Mouse (Mus musculus) skeletal muscle tissue, postnatal 0 days (tissue): ENCODE data around the gene Atf7. TPM values are rescaled to one million over a fixed set of nuclear protein-coding genes. Genes with fewer than 3 reads are reported as not detected.

Source experiments
- microRNA counts: library from miRNA; unstranded; fragments of <30 nt; microRNA quantifications from one replicate; lab custom pipeline; 2015
- microRNA-seq, 2 experiments: library from miRNA; unstranded; fragments of <30 nt; microRNA quantifications; one replicate each; pipeline ENCODE4; 2016
- polyA plus RNA-seq: library from polyadenylated mRNA; unstranded; fragments of >200 nt; fragmentation: Nextera tagmentation; extraction: Ambion mirVana; gene quantifications from 2 replicates; pipeline ENCODE4 v1.2.1, GENCODE M21; 2015

Atf7 gene
- polyA plus RNA-seq: 24.2 and 29.9 TPM in 2 replicates

DNA sequence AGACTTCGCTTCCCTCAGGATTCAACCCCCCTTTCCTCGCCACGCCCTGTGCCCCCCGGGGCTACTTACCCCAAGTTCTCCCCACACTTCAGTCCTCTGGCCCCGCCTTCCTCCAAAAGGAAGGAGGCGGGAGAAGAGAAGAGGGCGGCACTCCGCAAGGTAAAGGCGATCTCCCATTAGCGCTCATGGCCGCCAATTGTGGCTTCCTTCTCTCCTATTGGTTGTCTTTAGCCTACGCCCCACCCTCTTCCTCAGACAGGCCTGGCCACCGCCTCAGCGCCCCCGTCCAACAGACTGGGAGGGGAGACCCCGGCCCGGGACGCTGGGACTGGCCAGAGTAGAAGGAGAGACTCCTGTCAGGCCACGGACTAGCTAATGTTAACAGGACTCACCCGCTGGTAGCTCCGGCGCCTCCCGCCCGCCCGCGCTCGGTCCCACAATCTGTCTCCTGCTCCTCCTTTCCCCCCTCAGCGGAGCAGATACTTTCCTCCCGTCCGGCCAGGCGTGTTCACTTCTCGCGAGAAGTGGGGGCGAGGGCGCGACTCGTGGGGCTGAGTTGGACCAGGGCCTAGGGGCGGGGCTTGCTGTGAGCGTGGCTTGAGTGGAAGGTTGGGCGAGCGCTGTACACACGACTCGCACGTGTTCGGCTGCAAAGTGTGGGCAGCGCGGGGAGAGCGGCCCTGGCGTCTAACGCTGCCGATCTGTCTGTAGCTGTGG lies at the start of gene Atf7, which contains the start of gene Gm28047:
TSS of gene Atf7 (minus strand) at position 495 of the 717 bp plus-strand sequence.
TSS of gene Gm28047 (minus strand) at position 98 of the 717 bp plus-strand sequence.

DNA sequence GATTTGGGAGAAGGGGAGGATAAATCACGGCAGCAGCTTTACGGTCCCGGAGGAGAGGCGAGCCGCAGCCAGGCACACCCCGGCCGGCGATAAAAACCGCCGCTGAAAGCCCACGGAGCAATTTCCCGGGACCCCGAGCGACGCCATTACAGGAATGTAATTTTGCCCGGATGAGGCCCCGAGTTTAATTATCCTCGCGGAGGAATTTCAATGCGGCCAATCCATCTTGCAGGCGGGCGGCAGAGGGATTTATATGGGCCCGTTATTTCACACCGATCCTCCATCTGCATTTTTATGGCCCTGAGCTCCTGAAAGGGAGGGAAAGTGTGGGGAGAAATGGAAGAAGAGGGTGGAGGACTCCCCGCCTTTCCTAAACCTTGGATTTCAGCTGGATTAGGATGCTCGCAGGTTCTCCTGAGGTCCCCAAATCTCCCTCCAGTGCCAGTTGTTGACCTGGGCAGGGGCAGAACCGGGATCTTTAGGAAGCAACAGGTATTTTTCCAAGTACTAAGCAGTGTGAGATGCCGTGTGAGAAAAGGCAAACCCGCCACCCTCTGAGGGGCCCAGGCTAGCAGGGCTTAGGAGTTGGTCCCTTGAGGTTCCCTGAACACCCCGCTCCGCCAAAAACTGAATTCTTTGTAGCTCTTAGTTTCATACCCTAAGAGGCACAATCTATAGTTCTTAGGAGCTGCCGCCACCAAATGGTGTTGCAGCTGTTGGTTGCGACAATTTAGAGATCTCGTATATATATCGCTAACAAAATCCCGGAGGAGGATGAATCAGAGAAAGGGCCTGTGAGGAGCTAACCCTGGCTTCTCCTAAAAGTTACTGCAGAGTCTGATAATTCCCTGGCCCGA lies 47.2 kb upstream of the Atf7 start, which contains the start of gene Atp5g2:
TSS of gene Atp5g2 (minus strand) at position 138 of the 857 bp plus-strand sequence.

GRCm38 (mm10) chr15:102524892-102525485 lies 100.3 kb downstream of the Atf7 start, which contains the start of gene Npff:
Gene Npff, minus strand, starts transcription at chr15:102524942.

DNA sequence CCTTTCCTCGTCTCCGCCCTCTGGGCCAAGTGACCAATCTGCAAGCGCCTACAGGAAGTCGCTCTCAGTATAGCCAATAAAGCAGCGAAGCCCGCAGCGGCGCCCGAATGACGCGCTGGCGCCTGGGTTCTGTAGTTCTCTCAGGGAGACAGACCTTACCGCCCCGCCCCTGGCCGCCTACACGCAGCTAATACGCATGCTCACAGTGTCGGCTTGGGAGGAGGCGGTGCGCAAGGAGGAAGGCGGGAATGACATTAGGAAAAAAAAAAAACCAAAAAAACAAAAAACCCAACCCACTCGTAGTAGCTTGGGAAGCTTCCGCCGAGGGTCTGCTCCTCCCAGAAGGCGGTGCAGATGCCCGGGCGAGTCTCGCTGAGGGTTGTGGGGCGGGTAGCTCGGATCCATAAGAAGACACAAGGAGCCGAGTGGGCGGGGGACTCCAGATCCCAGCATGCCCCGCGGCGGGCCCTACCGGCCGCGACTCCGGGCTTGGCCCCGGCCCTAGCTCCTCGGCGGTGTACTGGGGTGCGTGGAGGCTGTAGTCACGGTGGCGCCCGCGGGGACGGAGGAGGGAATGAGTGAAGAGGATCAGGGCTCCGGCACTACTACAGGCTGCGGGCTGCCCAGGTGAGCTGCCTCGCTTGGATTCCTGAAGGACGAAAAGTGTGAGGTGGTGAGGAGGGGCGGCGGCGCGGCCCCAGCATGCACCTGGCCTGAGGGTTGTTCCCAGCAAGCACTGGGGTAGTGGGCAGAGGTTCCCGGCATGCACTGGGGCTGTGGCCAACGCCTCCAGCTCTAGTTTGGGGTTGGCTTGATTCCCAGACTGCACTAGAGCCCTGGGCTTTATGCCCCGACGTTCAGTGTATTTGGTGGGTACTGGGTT lies 107.0 kb downstream of the Atf7 start, which contains the start of gene Tarbp2:
TSS of gene Tarbp2 (plus strand) at position 217 of the 883 bp plus-strand sequence.

DNA sequence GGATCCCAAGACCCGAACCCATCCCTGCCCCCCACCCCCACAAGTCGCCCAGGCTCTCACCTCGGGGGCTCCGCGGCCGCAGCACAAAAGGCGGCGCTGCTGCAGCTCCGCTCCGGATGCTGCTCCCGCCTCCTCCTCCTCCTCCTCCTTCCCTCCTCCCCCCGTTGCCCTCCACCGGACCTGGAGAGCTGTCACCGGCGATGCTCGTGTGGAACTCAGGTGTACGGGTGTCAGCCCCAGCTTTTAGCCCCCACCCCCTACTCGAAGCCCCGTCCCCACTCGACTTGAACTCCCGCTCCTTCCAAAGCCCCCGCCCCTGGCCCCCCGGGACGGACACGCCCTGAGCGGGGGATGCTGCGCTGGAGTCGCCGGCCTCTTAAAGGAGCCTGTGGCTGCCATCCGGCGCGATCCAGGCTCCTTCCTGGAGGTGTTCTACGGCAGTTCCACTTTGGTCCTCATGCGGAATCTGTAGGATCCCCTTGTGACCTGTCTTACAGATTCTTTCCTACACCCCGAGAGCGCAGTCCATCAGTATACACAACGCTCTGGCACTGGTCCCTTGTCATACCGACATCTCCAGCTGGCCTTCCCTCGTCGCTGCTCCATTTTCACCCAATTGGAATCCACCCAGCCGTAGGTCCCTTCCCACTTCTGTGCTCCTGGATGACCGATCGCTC lies 108.4 kb downstream of the Atf7 start, which contains the start of gene Map3k12:
TSS of gene Map3k12 (minus strand) at position 337 of the 677 bp plus-strand sequence.

GRCm38 (mm10) chr15:102503447-102503846 lies 121.8 kb downstream of the Atf7 start, which contains the start of gene Gm10337:
Gene Gm10337, plus strand, starts transcription at chr15:102503722.

MicroRNAs within 50 kb of the gene (microRNA counts, 519-probe panel; counts per million panel counts)
- 296 counts per million, percentile 58 among the panel's probes with 10 or more counts for microRNA mmu-miR-688 (lab: Ali Mortazavi, UCI)

Small RNA genes lying within 50 kb of the gene (microRNA-seq; reads per million reads assigned to microRNA genes)
- 0 reads per million in 2 experiments for gene Mir688

Other genes with a start within 250 kb of the Atf7 start
- gene Sp1, start 219.3 kb downstream of the Atf7 start, polyA plus RNA-seq: 3.3 and 4.0 TPM in 2 replicates
- gene Amhr2, start 180.1 kb downstream of the Atf7 start, polyA plus RNA-seq: 7.8 and 9.7 TPM in 2 replicates
- gene Prr13, start 166.4 kb downstream of the Atf7 start, polyA plus RNA-seq: 36.5 and 44.9 TPM in 2 replicates
- 105 and 113 TPM in 2 replicates for gene Pcbp2, start 154.9 kb downstream of the Atf7 start, polyA plus RNA-seq
- gene Gm10337, start 121.7 kb downstream of the Atf7 start, polyA plus RNA-seq: 1.8 TPM in 1 of 2 replicates, not detected in the other
- 4.0 and 4.2 TPM in 2 replicates for gene Map3k12, start 108.4 kb downstream of the Atf7 start, polyA plus RNA-seq
- gene Tarbp2, start 107.3 kb downstream of the Atf7 start, polyA plus RNA-seq: 62.3 and 70.0 TPM in 2 replicates
- 0.94 and 1.3 TPM in 2 replicates for gene Npff, start 100.5 kb downstream of the Atf7 start, polyA plus RNA-seq
- gene Gm28047, start 397 bp downstream of the Atf7 start, polyA plus RNA-seq: 0.14 TPM in 1 of 2 replicates, not detected in the other
- 91.0 and 109 TPM in 2 replicates for gene Atp5g2, start 46.9 kb upstream of the Atf7 start, polyA plus RNA-seq
- 63.8 and 81.8 TPM in 2 replicates for gene Calcoco1, start 96.7 kb upstream of the Atf7 start, polyA plus RNA-seq